Mouse (Mus musculus) olfactory bulb, adult 2 months (tissue): ENCODE results near the gene Lzts2. TPM values are rescaled to one million over a fixed set of nuclear protein-coding genes. Genes with fewer than 3 reads are reported as not detected.

ENCODE experiments used
- H3K27ac ChIP-seq: fragments of 200-500 bp; 2 replicates; pipeline ENCODE4 v1.5.1; 2012; ENCODE audit warnings: low read depth, low read length; ENCODE audit not compliant: insufficient read depth
- H3K4me1 ChIP-seq: fragments of 200-500 bp; 2 replicates; pipeline ENCODE4 v1.6.1; 2012; ENCODE audit warnings: low read length; ENCODE audit not compliant: control insufficient read depth, insufficient read depth
- H3K4me3 ChIP-seq: fragments of 200-500 bp; 2 replicates; pipeline ENCODE4 v1.5.1; 2012; ENCODE audit warnings: mild to moderate bottlenecking, low read depth, low read length, moderate library complexity; ENCODE audit not compliant: insufficient read depth
- CTCF ChIP-seq: fragments of 200-500 bp; IDR thresholded peaks from 2 replicates; pipeline ENCODE4 v1.5.1; 2012; ENCODE audit warnings: low read depth, mild to moderate bottlenecking, low read length, moderate library complexity; ENCODE audit not compliant: insufficient read depth
- POLR2A ChIP-seq: fragments of 200-500 bp; IDR thresholded peaks from 2 replicates; pipeline ENCODE4 v1.6.1; 2012; ENCODE audit warnings: mild to moderate bottlenecking, low read depth, low read length, moderate library complexity; ENCODE audit not compliant: insufficient read depth
- WGBS: fragments of 180-500 bp; shearing (Covaris S2); methylation state at CpG from one replicate; pipeline ENCODE4 v1.1.7; 2018; 5-methylcytosine and 5-hydroxymethylcytosine counted together
- polyA plus RNA-seq: library from polyadenylated mRNA; stranded (reverse); fragments of >200 nt; gene quantifications from 2 replicates; pipeline ENCODE4 v1.2.4, GENCODE M21; 2012; ENCODE audit warnings: low replicate concordance; ENCODE audit not compliant: missing spikeins, insufficient read depth, insufficient read length

The Lzts2 gene
- polyA plus RNA-seq: not detected in 2 replicates

DNA sequence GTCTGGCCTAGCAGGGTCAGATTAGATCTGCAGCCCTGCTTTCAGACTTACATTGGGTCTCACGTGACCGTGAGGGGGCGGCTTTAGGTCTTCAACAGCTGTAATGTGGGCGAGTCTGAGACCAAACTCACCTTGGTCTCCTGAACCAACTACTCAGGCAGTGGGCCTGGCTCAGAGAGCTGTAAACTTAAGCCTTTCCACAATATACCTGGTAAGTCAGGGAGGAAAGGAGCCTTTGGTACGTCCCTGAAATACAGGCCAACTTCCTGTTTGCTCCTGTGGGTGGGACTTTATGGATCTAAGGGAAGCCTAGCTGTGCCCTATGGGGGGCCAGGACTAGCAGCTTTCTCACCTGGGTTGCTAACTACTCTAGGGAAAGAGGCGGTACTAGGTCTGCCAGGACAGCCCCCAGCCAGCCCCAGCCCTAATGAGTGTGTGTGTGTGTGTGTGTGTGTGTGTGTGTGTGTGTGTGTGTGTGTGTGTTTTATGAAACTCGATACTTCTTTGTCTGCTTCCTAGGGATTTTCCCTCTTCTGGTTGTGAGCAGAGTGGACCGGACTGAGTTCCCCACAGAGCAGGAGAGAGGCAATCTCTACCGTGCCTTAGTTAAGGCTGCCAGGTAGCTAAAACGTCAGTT, at the start of gene Lzts2:
Gene Lzts2 (plus strand): TSS at position 80 of the 637 bp plus-strand sequence.
- TF ChIP-seq POLR2A (no peak), CTCF (no peak)
- WGBS: 33% methylated on average over 10 of the region's 10 CpGs
- Histone ChIP-seq H3K4me1 (peaks cover 25% of the 10 kb centered on the region), H3K4me3 (peak within 1 kb of the TSS; percentile 48), H3K27ac (peak within 1 kb of the TSS; percentile 90)

- Histone ChIP-seq H3K4me3 (no peak overlapping the region), H3K4me1 (no peaks in the 10 kb centered on the region), H3K27ac (no peak overlapping the region)
- WGBS: 100% methylated on average over 1 of the region's 1 CpGs
- TF ChIP-seq POLR2A (no peak), CTCF (no peak)
These were observed 48.2 kb upstream of the Lzts2 start for GRCm38 (mm10) chr19:44965978-44966377.

DNA sequence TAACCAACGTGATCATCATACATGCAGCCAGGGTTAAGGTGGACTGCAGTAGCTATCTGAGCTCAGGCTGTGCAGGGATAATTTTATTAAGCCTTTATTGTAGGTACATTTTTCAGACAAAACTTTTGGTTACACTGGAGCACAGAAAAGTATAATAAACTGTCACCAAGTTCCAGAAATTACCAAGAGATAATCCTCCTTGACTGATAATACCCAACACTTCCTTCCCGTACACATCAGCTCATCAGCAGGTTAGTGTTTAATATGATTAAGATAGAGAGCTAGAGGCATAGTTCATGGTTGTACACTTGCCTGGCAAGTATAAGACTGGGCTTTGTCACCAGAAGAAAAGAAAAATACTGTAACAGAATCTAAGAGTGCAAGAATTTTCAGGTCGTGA, 45.9 kb upstream of the Lzts2 start:
- 87% methylated on average over 3 of the region's 3 CpGs for WGBS
- TF ChIP-seq POLR2A: no peak
- no peak for TF ChIP-seq CTCF
- H3K4me3 ChIP-seq: no peak overlapping the region

DNA sequence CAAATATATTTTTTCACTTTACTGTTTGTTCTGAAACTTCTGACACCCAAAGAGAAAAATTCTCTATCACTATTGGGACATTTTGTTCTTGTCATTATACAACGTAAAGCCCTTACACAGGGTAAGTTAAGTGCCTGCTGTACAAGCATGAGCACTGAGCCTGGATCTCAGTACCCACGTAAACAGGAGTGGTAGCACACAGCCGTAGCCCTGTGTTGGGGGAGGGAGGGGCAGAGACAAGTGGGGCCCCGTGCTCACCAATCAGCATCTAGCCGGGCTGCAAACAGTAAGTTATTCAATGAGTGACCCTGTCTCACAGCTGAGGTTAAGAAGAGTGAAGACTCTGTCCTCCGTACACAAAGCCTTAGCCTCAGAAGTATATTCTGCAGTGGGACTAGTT, 37.6 kb upstream of the Lzts2 start:
- Histone ChIP-seq H3K4me3 (no peak overlapping the region), H3K4me1 (no peaks in the 10 kb centered on the region), H3K27ac (no peak overlapping the region)
- no peak for TF ChIP-seq POLR2A
- TF ChIP-seq CTCF: no peak
- 78% methylated on average over 6 of the region's 6 CpGs for WGBS

More for the DNA sequence above, 45.9 kb upstream of the Lzts2 start:
- Histone ChIP-seq H3K27ac (no peak overlapping the region), H3K4me1 (no peaks in the 10 kb centered on the region)

DNA sequence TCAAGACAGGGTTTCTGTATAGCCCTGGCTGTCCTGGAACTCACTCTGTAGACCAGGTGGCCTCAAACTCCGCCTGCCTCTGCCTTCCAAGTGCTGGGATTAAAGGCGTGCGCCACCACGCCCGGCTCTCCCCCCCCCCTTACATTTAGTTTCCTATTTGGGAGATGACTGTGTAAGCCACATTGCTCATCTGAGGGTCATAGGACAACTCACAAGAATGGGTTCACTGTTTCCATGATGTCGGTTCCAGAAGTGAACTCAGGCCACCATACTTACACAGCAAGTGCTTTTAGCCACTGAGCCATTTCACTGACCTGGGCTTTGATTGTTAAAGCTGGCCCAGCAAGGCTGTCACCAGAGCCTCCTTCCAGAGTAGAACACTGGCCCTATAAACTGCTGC, 37.1 kb upstream of the Lzts2 start:
- H3K4me1 ChIP-seq: no peaks in the 10 kb centered on the region
- TF ChIP-seq POLR2A (no peak), CTCF (no peak)
- H3K27ac ChIP-seq: no peak overlapping the region
- 83% methylated on average over 6 of the region's 6 CpGs for WGBS
- H3K4me3 ChIP-seq: no peak overlapping the region

GRCm38 (mm10) chr19:44980787-44981186, 33.4 kb upstream of the Lzts2 start:
- WGBS: 79% methylated on average over 2 of the region's 2 CpGs
- TF ChIP-seq POLR2A (no peak), CTCF (no peak)
- no peak overlapping the region for H3K27ac ChIP-seq

GRCm38 (mm10) chr19:44982477-44983115, 31.6 kb upstream of the Lzts2 start:
- WGBS: 64% methylated on average over 7 of the region's 7 CpGs
- no peak overlapping the region for H3K4me3 ChIP-seq
- no peak overlapping the region for H3K27ac ChIP-seq

More at GRCm38 (mm10) chr19:44980787-44981186, 33.4 kb upstream of the Lzts2 start:
- no peaks in the 10 kb centered on the region for H3K4me1 ChIP-seq
- H3K4me3 ChIP-seq: no peak overlapping the region

GRCm38 (mm10) chr19:44983366-44983765, 30.8 kb upstream of the Lzts2 start:
- 76% methylated on average over 6 of the region's 6 CpGs for WGBS

More at GRCm38 (mm10) chr19:44982477-44983115, 31.6 kb upstream of the Lzts2 start:
- TF ChIP-seq CTCF (no peak), POLR2A (no peak)
- no peaks in the 10 kb centered on the region for H3K4me1 ChIP-seq

DNA sequence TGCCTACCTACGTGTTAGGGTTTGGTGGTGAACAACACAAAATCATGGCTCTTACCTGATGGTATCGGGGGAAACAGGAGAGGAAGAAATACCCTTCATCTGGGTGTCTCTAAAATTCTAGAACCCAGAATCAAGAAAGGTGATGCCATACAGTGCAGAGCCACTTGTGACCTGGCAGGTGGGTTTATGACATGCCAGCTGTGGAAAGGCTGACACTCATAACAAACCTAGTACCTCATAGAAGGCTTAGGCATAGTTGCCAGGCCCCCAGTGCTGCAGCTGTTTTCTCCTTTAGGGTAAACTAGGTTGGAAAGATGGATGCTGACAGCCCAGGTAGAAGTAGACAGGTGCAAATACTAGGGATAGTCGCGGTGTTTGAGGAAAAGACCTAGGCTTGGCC, 29.8 kb upstream of the Lzts2 start:
- TF ChIP-seq POLR2A (no peak), CTCF (no peak)
- Histone ChIP-seq H3K4me3 (no peak overlapping the region), H3K4me1 (0 out of 2 replicates have a peak, but pooled peaks cover 2% of the 10 kb centered on the region), H3K27ac (no peak overlapping the region)
- 96% methylated on average over 4 of the region's 4 CpGs for WGBS

More at GRCm38 (mm10) chr19:44983366-44983765, 30.8 kb upstream of the Lzts2 start:
- no peak overlapping the region for H3K4me3 ChIP-seq
- no peaks in the 10 kb centered on the region for H3K4me1 ChIP-seq
- TF ChIP-seq POLR2A (no peak), CTCF (no peak)
- no peak overlapping the region for H3K27ac ChIP-seq
